Comparison of ENCODE assay signal across 1 mouse cellular context in genomic region chr7:4500892-4501471, GRCm38 (mm10).
TF ChIP-seq lines count a peak whose summit lies in the region.

No protein-coding gene starts in this region.

TF ChIP-seq in MEL, 35 proteins besides CTCF, POLR2A, EP300 and RAD21:
- TF ChIP-seq GABPA (IDR thresholded peaks at IDR 0.05; ENCODE audit: low read depth, low read length) (no peak), MXI1 (IDR thresholded peaks at IDR 0.05; ENCODE audit: low read depth, low read length) (0 out of 2 replicates have a peak, but pooled peaks have one; percentile 56), SIN3A (IDR thresholded peaks at IDR 0.05; ENCODE audit: low read length) (peak; percentile 54), ZKSCAN1 (IDR thresholded peaks at IDR 0.05; ENCODE audit: low read depth, low read length) (no peak), MYC (IDR thresholded peaks at IDR 0.05; ENCODE audit: low read depth, low read length) (0 out of 2 replicates have a peak, but pooled peaks have one; percentile 39), POLR2AphosphoS2 (IDR thresholded peaks at IDR 0.05; ENCODE audit: low read length) (no peak)
